Mouse (Mus musculus): ENCODE data around the gene Rab5if.
A peak's percentile ranks its signal among the peaks of the same experiment; 100 is the strongest.
"Not testable (repeated sequence)": the region's sequence is repeated elsewhere in the genome, so short reads cannot be mapped to it uniquely, and the experiment has no call there.

Rab5if gene

DNA sequence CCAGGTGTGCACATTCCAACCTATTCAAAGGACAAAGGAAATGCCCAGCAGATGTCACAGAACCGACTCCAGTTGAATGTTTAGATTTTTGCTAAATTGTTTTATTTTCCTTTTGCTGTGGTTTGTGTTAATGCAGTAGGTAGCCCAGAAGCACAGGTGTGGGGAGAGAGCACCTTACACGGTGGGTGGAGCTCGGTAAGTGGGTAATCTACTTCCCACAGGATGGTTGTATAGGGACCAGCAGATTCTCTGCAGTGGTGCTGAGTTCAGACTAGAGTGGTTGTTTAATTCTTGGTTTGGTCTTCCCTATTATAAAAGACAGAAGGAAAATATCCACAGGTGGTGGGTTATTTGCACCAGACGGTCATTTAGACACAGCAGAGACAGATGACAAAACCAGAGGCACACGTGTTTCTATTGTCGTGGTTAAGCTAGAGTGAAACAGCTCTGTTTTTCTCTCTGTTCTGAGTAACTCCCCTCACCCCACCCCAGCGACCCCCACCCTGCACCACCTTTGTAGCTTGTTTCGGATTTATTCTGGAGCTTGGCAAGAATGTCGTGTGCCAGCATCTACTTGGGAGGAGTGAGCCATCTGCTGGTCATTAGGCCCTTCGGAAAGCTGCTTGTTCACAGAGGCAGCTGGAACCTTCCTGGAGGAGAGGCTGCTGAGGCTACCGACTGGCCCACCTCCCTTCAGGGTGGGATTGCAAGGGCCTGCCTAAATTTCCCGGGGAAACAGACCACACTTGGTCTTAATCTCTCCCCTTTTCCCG is 8.7 kb upstream of the Rab5if start:
- DNase-seq (ENCODE audit: low spot score), result peak; percentile 40

- no peak for DNase-seq (ENCODE audit: low spot score)
Measured at GRCm38 (mm10) chr2:156856311-156856710, 6.6 kb upstream of the Rab5if start.

DNA sequence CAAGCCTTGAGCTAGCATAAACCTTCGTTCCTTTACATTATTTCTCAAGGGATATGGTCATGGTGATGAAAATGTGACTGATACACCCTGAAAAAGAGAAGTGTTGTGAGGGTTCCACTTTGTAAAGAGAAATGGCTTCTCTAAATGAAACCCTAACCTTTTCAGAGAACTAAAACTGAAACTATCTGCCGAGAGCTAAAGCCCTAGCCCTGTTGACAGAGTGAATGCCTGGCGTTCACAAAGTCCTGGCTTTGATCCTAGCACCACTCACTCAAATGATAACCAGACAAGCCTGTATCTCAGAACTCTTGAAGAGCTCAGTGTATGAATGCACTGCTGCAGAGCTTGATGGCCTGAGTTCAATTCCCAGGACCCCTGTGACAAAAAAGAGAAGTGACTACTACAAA is 5.5 kb upstream of the Rab5if start:
- DNase-seq (ENCODE audit: low spot score), result no peak

GRCm38 (mm10) chr2:156857835-156858234 is 5.1 kb upstream of the Rab5if start, which contains the start of gene 4930518I15Rik:
Gene 4930518I15Rik (minus strand): TSS chr2:156857946.
- no peak for DNase-seq (ENCODE audit: low spot score)

- no peak for DNase-seq (ENCODE audit: low spot score)
Measured at GRCm38 (mm10) chr2:156858671-156859070, 4.3 kb upstream of the Rab5if start.

GRCm38 (mm10) chr2:156862041-156862717 is 749 bp upstream of the Rab5if start:
- DNase-seq (ENCODE audit: low spot score), result peak; percentile 47

GRCm38 (mm10) chr2:156863487-156864160 is 696 bp downstream of the Rab5if start:
- DNase-seq (ENCODE audit: low spot score), result peak; percentile 56

- DNase-seq (ENCODE audit: low spot score), result no peak
Measured at GRCm38 (mm10) chr2:156864481-156864880, 1.6 kb downstream of the Rab5if start.

- no peak for DNase-seq (ENCODE audit: low spot score)
Measured at GRCm38 (mm10) chr2:156868994-156869393, 6.1 kb downstream of the Rab5if start.

DNA sequence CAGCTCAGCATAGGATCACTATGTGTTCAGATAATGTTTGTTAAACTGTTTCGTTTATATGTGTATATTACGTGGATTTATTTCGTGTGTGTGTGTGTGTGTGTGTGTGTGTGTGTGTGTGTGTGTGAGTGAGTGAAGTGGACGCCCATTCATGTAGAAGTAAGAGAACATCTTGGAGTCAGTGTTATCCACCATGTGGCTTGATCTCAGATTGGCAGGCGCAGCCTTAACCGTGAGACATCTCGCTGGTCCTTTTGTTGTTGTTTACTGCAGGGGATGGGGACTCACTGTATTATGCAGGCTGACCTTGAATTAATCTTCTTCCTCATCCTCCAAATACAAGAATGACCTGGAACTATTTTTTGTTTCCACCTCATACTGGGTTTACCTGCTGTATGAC is 6.6 kb downstream of the Rab5if start:
- no peak for DNase-seq (ENCODE audit: low spot score)

GRCm38 (mm10) chr2:156870519-156870918 is 7.6 kb downstream of the Rab5if start:
- DNase-seq (ENCODE audit: low spot score), result peak; percentile 63

DNA sequence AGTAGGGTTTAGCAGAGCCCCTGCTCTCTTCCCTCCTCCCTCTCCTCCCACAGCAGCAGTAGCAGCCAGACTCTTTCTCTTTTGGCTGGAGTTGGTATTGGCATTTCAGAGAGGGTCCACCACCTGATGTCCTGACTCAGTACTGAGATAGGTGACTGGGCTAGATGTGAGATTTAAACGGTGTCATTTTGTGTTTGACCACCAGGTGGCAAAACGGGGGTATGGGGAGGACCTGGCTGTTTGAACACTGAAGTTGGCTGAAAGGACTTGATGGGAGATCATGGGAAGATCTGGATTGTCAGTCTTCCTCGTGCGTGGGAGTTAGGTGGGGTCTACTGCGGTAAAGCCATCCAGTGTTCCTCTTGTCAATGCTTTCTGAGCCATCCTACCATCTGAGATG is 10.7 kb downstream of the Rab5if start:
- no peak for DNase-seq (ENCODE audit: low spot score)

DNA sequence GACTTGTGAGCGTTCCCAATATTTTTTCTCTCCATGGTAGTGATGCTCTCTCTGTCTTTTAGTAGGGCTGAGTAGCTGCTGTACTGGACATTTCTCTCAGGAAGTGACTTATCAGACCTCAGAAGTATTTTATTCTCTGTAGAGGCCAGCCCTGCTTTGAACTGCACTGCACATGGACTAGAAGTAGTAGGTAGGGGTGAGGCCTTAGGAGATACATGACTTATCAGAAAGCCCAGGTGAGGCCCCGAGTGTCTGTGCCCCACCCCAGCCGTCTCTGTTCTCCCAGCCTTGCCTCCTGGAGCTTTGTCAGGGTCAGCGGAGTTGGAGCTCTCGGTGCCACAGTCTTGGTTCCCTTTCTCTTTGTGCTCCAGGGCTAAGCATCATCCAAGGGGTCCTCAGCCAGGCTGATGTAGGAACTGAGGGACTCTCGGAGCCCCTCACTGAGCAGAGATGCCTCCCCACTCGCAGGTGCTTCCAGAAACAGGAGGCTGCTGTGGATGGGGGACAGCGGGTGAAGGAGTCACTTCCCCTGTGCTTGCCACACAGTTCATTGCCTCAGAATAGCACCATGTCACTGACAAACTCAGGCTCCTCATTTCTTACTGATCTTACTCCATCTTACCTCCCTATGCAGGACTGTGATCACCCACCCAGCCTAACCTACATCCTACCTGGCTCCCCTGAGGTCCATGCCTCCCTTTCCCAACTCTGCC is 11.3 kb downstream of the Rab5if start:
- no peak for DNase-seq (ENCODE audit: low spot score)

- no peak for DNase-seq (ENCODE audit: low spot score)
Measured at GRCm38 (mm10) chr2:156874760-156875510, 12.0 kb downstream of the Rab5if start.

GRCm38 (mm10) chr2:156877726-156878125 is 14.8 kb downstream of the Rab5if start:
- DNase-seq (ENCODE audit: low spot score), result no peak

DNA sequence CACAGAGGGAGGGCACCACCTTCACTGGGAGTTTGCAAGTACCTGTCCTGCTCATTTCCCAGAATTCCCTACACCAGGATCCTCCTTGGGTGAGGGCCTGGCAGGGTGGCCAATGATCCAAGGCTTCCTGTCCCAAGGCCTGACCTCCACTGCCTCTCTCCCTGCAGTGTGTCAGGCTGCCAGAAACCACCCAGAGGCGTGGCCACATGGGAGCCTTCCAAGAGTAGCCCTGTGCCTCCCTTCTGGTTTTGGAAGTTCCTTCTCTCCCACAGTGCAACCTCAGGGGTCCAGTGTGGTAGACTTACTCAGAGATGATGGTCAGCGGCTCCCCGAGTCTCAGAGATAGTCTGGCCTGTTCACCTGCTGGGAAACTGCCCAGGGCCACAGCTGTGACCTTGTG is 16.6 kb downstream of the Rab5if start:
- peak; percentile 37 for DNase-seq (ENCODE audit: low spot score)

GRCm38 (mm10) chr2:156882431-156883001 is 19.6 kb downstream of the Rab5if start:
- no peak for DNase-seq (ENCODE audit: low spot score)

DNA sequence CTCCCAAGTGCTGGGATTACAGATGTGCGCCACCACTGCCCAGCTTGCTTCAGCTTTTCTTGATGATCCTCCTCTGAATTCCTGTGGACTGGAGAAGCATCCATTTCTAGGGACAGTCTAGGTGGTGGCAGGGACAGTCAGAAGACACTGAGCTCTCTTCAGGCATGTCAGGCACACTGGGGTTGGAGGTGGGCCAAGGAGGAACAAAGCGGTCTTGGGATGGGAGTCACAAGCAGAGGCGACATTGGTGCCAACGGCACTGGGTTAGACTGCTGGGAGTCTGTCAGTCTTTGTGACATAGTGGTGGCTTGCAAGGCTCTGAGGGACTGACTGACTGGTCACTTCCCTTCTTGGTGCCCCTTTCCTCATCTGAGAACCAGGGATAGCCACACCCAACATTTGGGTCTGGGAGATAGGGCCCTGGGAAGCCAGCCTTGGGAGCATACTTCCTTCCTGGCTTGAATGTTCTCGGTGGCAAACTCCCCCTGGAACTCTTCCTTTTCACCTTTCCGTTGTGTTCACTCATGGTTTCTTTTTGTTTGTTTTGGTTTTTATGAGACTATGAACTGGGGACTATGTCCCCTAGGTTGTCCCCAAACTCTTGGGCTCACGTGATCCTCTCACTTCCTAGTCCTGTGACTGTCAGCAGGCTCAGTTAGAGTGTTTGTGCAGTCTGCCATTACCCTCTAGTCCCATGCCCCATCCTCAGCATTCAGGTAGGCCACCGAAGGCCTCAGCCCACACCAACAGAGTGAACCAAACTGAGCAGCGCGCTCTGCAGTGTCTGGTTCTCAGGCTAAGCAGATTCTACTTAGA is 21.7 kb downstream of the Rab5if start:
- DNase-seq (ENCODE audit: low spot score), result no peak

DNA sequence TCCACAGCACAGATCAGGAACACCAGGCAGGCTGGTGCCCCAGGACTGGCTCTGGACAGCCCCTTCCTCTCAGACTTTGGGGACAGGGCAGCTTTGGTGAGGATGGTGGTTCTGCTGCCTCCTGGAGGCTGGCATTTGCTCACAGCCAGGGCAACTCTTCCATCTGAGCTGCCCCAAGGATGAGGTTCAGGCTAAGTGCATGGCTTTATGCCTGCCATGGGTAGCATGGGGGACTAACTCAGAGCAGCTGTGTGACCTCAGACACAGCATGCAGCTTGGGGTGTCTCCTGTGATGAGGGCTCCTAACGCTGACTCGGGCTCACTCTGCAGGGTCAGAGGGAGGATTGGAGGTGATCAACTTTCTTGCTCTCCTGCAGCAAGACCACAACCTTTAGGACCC is 22.7 kb downstream of the Rab5if start:
- not testable (repeated sequence) for DNase-seq (ENCODE audit: low spot score)

DNA sequence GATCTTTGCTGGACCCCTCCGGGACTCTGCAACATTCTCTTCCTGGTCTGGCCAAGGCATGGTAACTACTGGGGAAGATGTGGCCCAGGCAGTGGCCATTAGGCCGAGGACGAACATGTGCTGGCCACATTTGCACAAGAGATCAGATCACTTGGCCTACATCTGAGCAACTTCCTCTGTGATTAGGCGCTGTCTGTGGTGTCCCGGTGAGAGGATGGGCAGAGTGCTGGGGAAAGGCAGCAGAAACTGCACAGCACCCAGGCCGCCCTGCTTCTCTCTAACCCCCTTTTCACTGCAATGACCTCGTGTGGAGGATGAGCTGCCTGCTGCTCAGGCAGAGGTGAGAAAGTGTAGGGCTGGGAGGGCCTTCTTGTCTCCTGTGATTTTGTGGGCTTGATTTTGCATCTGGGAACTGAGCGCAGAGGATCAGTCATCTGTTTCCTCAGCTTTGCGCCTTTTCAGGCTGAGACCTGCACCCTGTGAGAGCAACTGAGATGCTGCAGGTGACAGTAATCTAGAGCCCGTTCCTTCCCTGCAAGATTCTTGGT is 23.2 kb downstream of the Rab5if start:
- no peak for DNase-seq (ENCODE audit: low spot score)

Data from ovary, postnatal 36 days (tissue).